In the genomic region with DNA sequence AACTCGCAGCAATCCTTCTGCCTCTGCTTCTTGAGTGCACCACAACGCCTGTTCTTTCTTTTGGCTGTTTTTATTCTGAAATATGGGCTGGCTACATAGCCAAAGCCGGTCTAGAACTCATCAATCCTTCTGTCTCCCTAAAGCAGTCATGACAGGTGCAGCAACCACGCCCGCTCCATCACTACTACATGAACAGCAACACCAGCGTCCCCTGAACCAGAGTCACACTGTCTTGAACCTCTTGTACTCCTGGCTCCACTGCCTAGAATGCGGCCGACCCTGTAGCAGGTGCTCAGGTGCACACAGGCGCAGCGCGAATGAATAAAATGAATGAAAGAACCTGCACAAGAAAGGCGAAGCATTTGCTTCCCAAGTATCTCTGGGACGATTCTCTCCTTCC, we compare ENCODE assay signal across 8 mouse cellular contexts. TPM values are rescaled to one million over a fixed set of nuclear protein-coding genes. Genes with fewer than 3 reads are reported as not detected.
DNase-seq lines count a peak whose midpoint lies in the region; ATAC-seq and TF ChIP-seq lines count a peak whose summit lies in the region.

No protein-coding gene starts in this region.

- H3K27me3 ChIP-seq in heart, embryonic 13.5 days (replicated peaks): no peaks in the 10 kb centered on the region
- H3K27me3 ChIP-seq in E14TG2a.4 (ENCODE audit: insufficient read depth, low read length): no peaks in the 10 kb centered on the region
- no peaks in the 10 kb centered on the region for H3K27me3 ChIP-seq in forebrain, embryonic 12.5 days
- H3K27me3 ChIP-seq in liver, embryonic 15.5 days: no peaks in the 10 kb centered on the region

- H3K27ac ChIP-seq in heart, embryonic 13.5 days (replicated peaks): peak overlapping the region; percentile 93; the same call in 1 of the 2 replicates
- H3K27ac ChIP-seq in forebrain, embryonic 12.5 days: no peak overlapping the region; the same call in 1 of the 2 replicates
- H3K27ac ChIP-seq in liver, embryonic 15.5 days (replicated peaks): peak overlapping the region; percentile 93; the same call in 1 of the 2 replicates

- peak overlapping the region; percentile 90 for H3K9ac ChIP-seq in heart, embryonic 13.5 days
- peak overlapping the region; percentile 80 for H3K9ac ChIP-seq in forebrain, embryonic 12.5 days
- H3K9ac ChIP-seq in liver, embryonic 15.5 days: peak overlapping the region; percentile 72

- H3K4me2 ChIP-seq in heart, embryonic 13.5 days: peak overlapping the region; percentile 98
- peak overlapping the region; percentile 87 for H3K4me2 ChIP-seq in forebrain, embryonic 12.5 days
- peak overlapping the region; percentile 98 for H3K4me2 ChIP-seq in liver, embryonic 15.5 days

- 6% methylated on average over 13 of the region's 13 CpGs for WGBS in heart, embryonic 13.5 days
- WGBS in forebrain, embryonic 12.5 days: 9% methylated on average over 13 of the region's 13 CpGs
- WGBS in liver, embryonic 15.5 days (ENCODE audit: insufficient replicate concordance): 5% methylated on average over 13 of the region's 13 CpGs

- peak overlapping the region; percentile 76 for H3K4me3 ChIP-seq in heart, embryonic 13.5 days
- H3K4me3 ChIP-seq in E14TG2a.4 (replicated peaks; ENCODE audit: low read length): peak overlapping the region; percentile 94
- H3K4me3 ChIP-seq in forebrain, embryonic 12.5 days (replicated peaks): peak overlapping the region; percentile 77
- peak overlapping the region; percentile 67 for H3K4me3 ChIP-seq in liver, embryonic 15.5 days (replicated peaks)

- TF ChIP-seq CTCF in E14TG2a.4 (conservative IDR thresholded peaks at IDR 0.05; ENCODE audit: low read length): no peak

- H3K4me1 ChIP-seq in heart, embryonic 13.5 days: peaks cover 25% of the 10 kb centered on the region
- H3K4me1 ChIP-seq in E14TG2a.4 (replicated peaks; ENCODE audit: low read depth, low read length): peaks cover 59% of the 10 kb centered on the region
- peaks cover 23% of the 10 kb centered on the region for H3K4me1 ChIP-seq in forebrain, embryonic 12.5 days
- H3K4me1 ChIP-seq in liver, embryonic 15.5 days (replicated peaks): peaks cover 54% of the 10 kb centered on the region

- no peaks in the 10 kb centered on the region for H3K9me3 ChIP-seq in heart, embryonic 13.5 days
- H3K9me3 ChIP-seq in E14TG2a.4 (ENCODE audit: low read length): no peaks in the 10 kb centered on the region
- no peaks in the 10 kb centered on the region for H3K9me3 ChIP-seq in forebrain, embryonic 12.5 days
- no peaks in the 10 kb centered on the region for H3K9me3 ChIP-seq in liver, embryonic 15.5 days (replicated peaks)

- H3K36me3 ChIP-seq in heart, embryonic 13.5 days: peaks cover 50% of the 10 kb centered on the region
- H3K36me3 ChIP-seq in E14TG2a.4 (ENCODE audit: insufficient read depth, low read length): peaks cover 60% of the 10 kb centered on the region
- peaks cover 46% of the 10 kb centered on the region for H3K36me3 ChIP-seq in forebrain, embryonic 12.5 days (replicated peaks)
- H3K36me3 ChIP-seq in liver, embryonic 15.5 days (replicated peaks): peaks cover 47% of the 10 kb centered on the region

- DNase-seq in heart, adult 9 months (ENCODE audit: low spot score in 2 of 2): no peak
- no peak for DNase-seq in testis, postnatal 14 days (ENCODE audit: low spot score)

- ATAC-seq in heart, embryonic 13.5 days (ENCODE audit: extremely low read depth, insufficient number of reproducible peaks, low FRiP score, low TSS enrichment): no peak
- ATAC-seq in forebrain, embryonic 12.5 days (ENCODE audit: low FRiP score): peak; percentile 31
- no peak for ATAC-seq in liver, embryonic 15.5 days (ENCODE audit: insufficient read depth)
- ATAC-seq in CD4-positive, CD25-positive, alpha-beta regulatory T cell, adult 4 months: no peak
- no peak for ATAC-seq in granulocyte monocyte progenitor cell, adult 5-6 weeks (replicated peaks; ENCODE audit: poor library complexity, severe bottlenecking)

RNA-seq across cellular contexts. Expression of a gene that starts 0.4 kb away (rescaled TPM):
- 23.2 and 24.3 TPM in 2 replicates for polyA plus RNA-seq in heart, embryonic 13.5 days (2015; fragmentation: Nextera tagmentation; extraction: Ambion mirVana)
- 82.9 and 92.5 TPM in 2 replicates for polyA plus RNA-seq in forebrain, embryonic 12.5 days (2016; fragmentation: Nextera tagmentation; extraction: Ambion mirVana)
- 10.9 and 11.7 TPM in 2 replicates for polyA plus RNA-seq in liver, embryonic 15.5 days (2015; fragmentation: Nextera tagmentation; extraction: Ambion mirVana)
- polyA plus RNA-seq in CD4-positive, CD25-positive, alpha-beta regulatory T cell, adult 4 months (2017; shearing (Covaris generic)): 10 to 100 TPM; 19.9 to 35.1 TPM
- 62.5 and 68.0 TPM in 2 replicates for total RNA-seq in granulocyte monocyte progenitor cell, adult 5-6 weeks (2014; fragmentation: Nextera tagmentation)
- total RNA-seq in granulocyte monocyte progenitor cell, adult 5-6 weeks (2017): 26.0 and 56.4 TPM in 2 replicates

RNA-seq across cellular contexts. Expression of a gene that starts 0.7 kb away (rescaled TPM):
- polyA plus RNA-seq in heart, embryonic 13.5 days (2015; fragmentation: Nextera tagmentation; extraction: Ambion mirVana): 20.6 and 20.7 TPM in 2 replicates
- polyA plus RNA-seq in forebrain, embryonic 12.5 days (2016; fragmentation: Nextera tagmentation; extraction: Ambion mirVana): 35.8 and 38.0 TPM in 2 replicates
- 12.4 and 15.2 TPM in 2 replicates for polyA plus RNA-seq in liver, embryonic 15.5 days (2015; fragmentation: Nextera tagmentation; extraction: Ambion mirVana)
- 10 to 100 TPM in 1 of 2 experiments, 1 to 10 TPM in 1; 8.9 to 13.9 TPM for polyA plus RNA-seq in CD4-positive, CD25-positive, alpha-beta regulatory T cell, adult 4 months (2017; shearing (Covaris generic))
- total RNA-seq in granulocyte monocyte progenitor cell, adult 5-6 weeks (2014; fragmentation: Nextera tagmentation): 4.9 and 6.9 TPM in 2 replicates
- 8.0 and 9.4 TPM in 2 replicates for total RNA-seq in granulocyte monocyte progenitor cell, adult 5-6 weeks (2017)

RNA-seq across cellular contexts. Expression of a gene that starts 21.5 kb away (rescaled TPM):
- polyA plus RNA-seq in heart, embryonic 13.5 days (2015; fragmentation: Nextera tagmentation; extraction: Ambion mirVana): 8.0 and 8.3 TPM in 2 replicates
- polyA plus RNA-seq in forebrain, embryonic 12.5 days (2016; fragmentation: Nextera tagmentation; extraction: Ambion mirVana): 3.4 and 3.6 TPM in 2 replicates
- 8.0 and 9.2 TPM in 2 replicates for polyA plus RNA-seq in liver, embryonic 15.5 days (2015; fragmentation: Nextera tagmentation; extraction: Ambion mirVana)
- 1 to 10 TPM; 6.2 to 9.7 TPM for polyA plus RNA-seq in CD4-positive, CD25-positive, alpha-beta regulatory T cell, adult 4 months (2017; shearing (Covaris generic))
- 3.2 and 5.5 TPM in 2 replicates for total RNA-seq in granulocyte monocyte progenitor cell, adult 5-6 weeks (2014; fragmentation: Nextera tagmentation)
- 0.62 and 1.2 TPM in 2 replicates for total RNA-seq in granulocyte monocyte progenitor cell, adult 5-6 weeks (2017)

RNA-seq across cellular contexts. Expression of a gene that starts 49.0 kb away (rescaled TPM):
- polyA plus RNA-seq in heart, embryonic 13.5 days (2015; fragmentation: Nextera tagmentation; extraction: Ambion mirVana): 34.1 and 37.2 TPM in 2 replicates
- polyA plus RNA-seq in forebrain, embryonic 12.5 days (2016; fragmentation: Nextera tagmentation; extraction: Ambion mirVana): 90.7 and 94.5 TPM in 2 replicates
- 4.9 and 5.9 TPM in 2 replicates for polyA plus RNA-seq in liver, embryonic 15.5 days (2015; fragmentation: Nextera tagmentation; extraction: Ambion mirVana)
- polyA plus RNA-seq in CD4-positive, CD25-positive, alpha-beta regulatory T cell, adult 4 months (2017; shearing (Covaris generic)): 1 to 10 TPM in 1 of 2 experiments, under 1 TPM in 1; 0.62 to 1.6 TPM
- 5.4 and 12.3 TPM in 2 replicates for total RNA-seq in granulocyte monocyte progenitor cell, adult 5-6 weeks (2014; fragmentation: Nextera tagmentation)
- total RNA-seq in granulocyte monocyte progenitor cell, adult 5-6 weeks (2017): 6.5 and 12.3 TPM in 2 replicates
